Mouse (Mus musculus): Measurements from ENCODE around the gene Eapp. TPM values are rescaled to one million over a fixed set of nuclear protein-coding genes. Genes with fewer than 3 reads are reported as not detected.
"Not testable (repeated sequence)": the region's sequence is repeated elsewhere in the genome, so short reads cannot be mapped to it uniquely, and the experiment has no call there.

Gene Eapp
- polyA plus RNA-seq, 2 experiments = 19.5 to 64.3 TPM

- DNase-seq (ENCODE audit: low spot score) = no peak
- TF ChIP-seq POLR2A (IDR thresholded peaks at IDR 0.05; ENCODE audit: borderline replicate concordance, extremely low read depth, insufficient read depth, insufficient read length) = no peak
- no peak for ATAC-seq (ENCODE audit: low FRiP score, low read depth)
- Histone ChIP-seq H3K4me3 (replicated peaks; ENCODE audit: low read length) (no peak overlapping the region), H3K4me2 (replicated peaks; ENCODE audit: low read depth, low read length, severe bottlenecking) (no peak overlapping the region), H3K36me3 (ENCODE audit: control insufficient read depth, insufficient read depth, low read length) (peaks cover 42% of the 10 kb centered on the region), H3K27me3 (ENCODE audit: control insufficient read depth, insufficient read depth, low read length) (no peaks in the 10 kb centered on the region), H3K9me3 (ENCODE audit: control insufficient read depth, low read length) (no peaks in the 10 kb centered on the region), H3K4me1 (ENCODE audit: control insufficient read depth, insufficient read depth, low read length) (no peaks in the 10 kb centered on the region), H3K9ac (ENCODE audit: low read depth, low read length, severe bottlenecking) (no peak overlapping the region), H3K27ac (replicated peaks; ENCODE audit: low read depth, low read length) (no peak overlapping the region)
- 37% methylated on average over 1 of the region's 1 CpGs for WGBS
These were observed 12.5 kb downstream of the Eapp start for GRCm38 (mm10) chr12:54683182-54683581.

GRCm38 (mm10) chr12:54676709-54677108 is 19.0 kb downstream of the Eapp start:
- ATAC-seq (ENCODE audit: low FRiP score, low read depth) (no peak), DNase-seq (ENCODE audit: low spot score) (no peak)
- no peak overlapping the region for H3K27ac ChIP-seq (replicated peaks; ENCODE audit: low read depth, low read length)
- TF ChIP-seq POLR2A (IDR thresholded peaks at IDR 0.05; ENCODE audit: borderline replicate concordance, extremely low read depth, insufficient read depth, insufficient read length) = no peak
- H3K4me2 ChIP-seq (replicated peaks; ENCODE audit: low read depth, low read length, severe bottlenecking) = no peak overlapping the region
- no peaks in the 10 kb centered on the region for H3K9me3 ChIP-seq (ENCODE audit: control insufficient read depth, low read length)
- H3K4me1 ChIP-seq (ENCODE audit: control insufficient read depth, insufficient read depth, low read length) = no peaks in the 10 kb centered on the region
- H3K27me3 ChIP-seq (ENCODE audit: control insufficient read depth, insufficient read depth, low read length) = no peaks in the 10 kb centered on the region
- no peak overlapping the region for H3K9ac ChIP-seq (ENCODE audit: low read depth, low read length, severe bottlenecking)
- WGBS = 95% methylated on average over 9 of the region's 9 CpGs
- H3K36me3 ChIP-seq (ENCODE audit: control insufficient read depth, insufficient read depth, low read length) = peaks cover 58% of the 10 kb centered on the region
- no peak overlapping the region for H3K4me3 ChIP-seq (replicated peaks; ENCODE audit: low read length)

DNA sequence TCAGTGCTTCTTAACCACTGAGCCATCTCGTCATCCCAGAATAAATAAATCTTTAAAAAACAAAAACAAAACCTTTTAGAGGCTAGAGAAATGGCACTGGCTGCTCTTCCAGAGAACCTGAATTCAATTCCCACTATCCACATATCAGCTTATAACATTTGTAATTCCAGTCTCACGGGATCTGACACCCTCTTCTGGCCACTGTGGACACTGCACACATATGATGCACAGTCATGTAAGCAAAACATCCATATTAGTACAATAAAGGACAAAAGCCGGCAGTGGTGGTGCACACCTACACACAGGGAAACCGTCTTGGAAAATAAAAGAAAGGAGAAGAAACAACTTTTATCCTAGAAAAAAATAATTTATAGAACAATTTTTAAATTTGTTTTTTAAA is 20.3 kb downstream of the Eapp start:
- no peaks in the 10 kb centered on the region for H3K9me3 ChIP-seq (ENCODE audit: control insufficient read depth, low read length)
- WGBS = 94% methylated on average over 4 of the region's 4 CpGs
- no peak for ATAC-seq (ENCODE audit: low FRiP score, low read depth)
- H3K4me3 ChIP-seq (replicated peaks; ENCODE audit: low read length) = no peak overlapping the region
- H3K27me3 ChIP-seq (ENCODE audit: control insufficient read depth, insufficient read depth, low read length) = no peaks in the 10 kb centered on the region
- no peak overlapping the region for H3K9ac ChIP-seq (ENCODE audit: low read depth, low read length, severe bottlenecking)
- no peak overlapping the region for H3K4me2 ChIP-seq (replicated peaks; ENCODE audit: low read depth, low read length, severe bottlenecking)
- H3K4me1 ChIP-seq (ENCODE audit: control insufficient read depth, insufficient read depth, low read length) = no peaks in the 10 kb centered on the region
- TF ChIP-seq POLR2A (IDR thresholded peaks at IDR 0.05; ENCODE audit: borderline replicate concordance, extremely low read depth, insufficient read depth, insufficient read length) = no peak
- peaks cover 63% of the 10 kb centered on the region for H3K36me3 ChIP-seq (ENCODE audit: control insufficient read depth, insufficient read depth, low read length)
- no peak overlapping the region for H3K27ac ChIP-seq (replicated peaks; ENCODE audit: low read depth, low read length)
- no peak for DNase-seq (ENCODE audit: low spot score)

DNA sequence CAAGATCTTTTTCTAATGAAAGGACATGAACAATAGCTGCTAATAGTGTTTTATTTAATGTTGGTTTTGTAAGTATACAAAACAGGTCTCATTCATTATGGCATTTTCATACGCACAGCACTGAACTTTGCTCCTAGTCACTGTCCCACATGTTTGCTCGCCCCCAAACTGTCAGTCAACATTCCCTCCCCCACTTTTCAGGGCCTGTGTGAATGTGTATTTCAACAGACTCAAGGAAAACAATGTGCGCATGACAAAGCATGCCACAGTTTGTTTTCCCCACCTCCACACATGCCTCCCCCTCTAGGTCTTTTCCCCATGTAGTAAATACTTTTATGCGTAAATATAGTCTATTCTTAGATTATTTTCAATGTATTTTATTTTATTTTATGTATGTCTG is 24.4 kb downstream of the Eapp start:
- no peak for ATAC-seq (ENCODE audit: low FRiP score, low read depth)
- no peak overlapping the region for H3K4me2 ChIP-seq (replicated peaks; ENCODE audit: low read depth, low read length, severe bottlenecking)
- H3K4me3 ChIP-seq (replicated peaks; ENCODE audit: low read length) = no peak overlapping the region
- H3K27me3 ChIP-seq (ENCODE audit: control insufficient read depth, insufficient read depth, low read length) = no peaks in the 10 kb centered on the region
- no peak for TF ChIP-seq POLR2A (IDR thresholded peaks at IDR 0.05; ENCODE audit: borderline replicate concordance, extremely low read depth, insufficient read depth, insufficient read length)
- WGBS = 87% methylated on average over 4 of the region's 4 CpGs
- no peak overlapping the region for H3K27ac ChIP-seq (replicated peaks; ENCODE audit: low read depth, low read length)
- peaks cover 37% of the 10 kb centered on the region for H3K36me3 ChIP-seq (ENCODE audit: control insufficient read depth, insufficient read depth, low read length)
- H3K9me3 ChIP-seq (ENCODE audit: control insufficient read depth, low read length) = no peaks in the 10 kb centered on the region
- DNase-seq (ENCODE audit: low spot score) = no peak
- no peak overlapping the region for H3K9ac ChIP-seq (ENCODE audit: low read depth, low read length, severe bottlenecking)
- H3K4me1 ChIP-seq (ENCODE audit: control insufficient read depth, insufficient read depth, low read length) = no peaks in the 10 kb centered on the region

- no peaks in the 10 kb centered on the region for H3K27me3 ChIP-seq (ENCODE audit: control insufficient read depth, insufficient read depth, low read length)
- no peak overlapping the region for H3K9ac ChIP-seq (ENCODE audit: low read depth, low read length, severe bottlenecking)
- ATAC-seq (ENCODE audit: low FRiP score, low read depth) (no peak), DNase-seq (ENCODE audit: low spot score) (no peak)
- no peak for TF ChIP-seq POLR2A (IDR thresholded peaks at IDR 0.05; ENCODE audit: borderline replicate concordance, extremely low read depth, insufficient read depth, insufficient read length)
- no peaks in the 10 kb centered on the region for H3K4me1 ChIP-seq (ENCODE audit: control insufficient read depth, insufficient read depth, low read length)
- WGBS = 100% methylated on average over 1 of the region's 1 CpGs
- no peaks in the 10 kb centered on the region for H3K9me3 ChIP-seq (ENCODE audit: control insufficient read depth, low read length)
- H3K4me3 ChIP-seq (replicated peaks; ENCODE audit: low read length) = no peak overlapping the region
- H3K4me2 ChIP-seq (replicated peaks; ENCODE audit: low read depth, low read length, severe bottlenecking) = no peak overlapping the region
- peaks cover 22% of the 10 kb centered on the region for H3K36me3 ChIP-seq (ENCODE audit: control insufficient read depth, insufficient read depth, low read length)
- no peak overlapping the region for H3K27ac ChIP-seq (replicated peaks; ENCODE audit: low read depth, low read length)
These were observed 27.6 kb downstream of the Eapp start for GRCm38 (mm10) chr12:54668141-54668540.

GRCm38 (mm10) chr12:54665526-54665925 is 30.2 kb downstream of the Eapp start:
- no peak for ATAC-seq (ENCODE audit: low FRiP score, low read depth)
- Histone ChIP-seq H3K4me2 (replicated peaks; ENCODE audit: low read depth, low read length, severe bottlenecking) (no peak overlapping the region), H3K4me3 (replicated peaks; ENCODE audit: low read length) (no peak overlapping the region), H3K27ac (replicated peaks; ENCODE audit: low read depth, low read length) (no peak overlapping the region), H3K4me1 (ENCODE audit: control insufficient read depth, insufficient read depth, low read length) (no peaks in the 10 kb centered on the region), H3K9me3 (ENCODE audit: control insufficient read depth, low read length) (no peaks in the 10 kb centered on the region), H3K36me3 (ENCODE audit: control insufficient read depth, insufficient read depth, low read length) (no peaks in the 10 kb centered on the region; the same call in 1 of the 2 replicates), H3K9ac (ENCODE audit: low read depth, low read length, severe bottlenecking) (no peak overlapping the region), H3K27me3 (ENCODE audit: control insufficient read depth, insufficient read depth, low read length) (no peaks in the 10 kb centered on the region)
- 73% methylated on average over 6 of the region's 6 CpGs for WGBS
- DNase-seq (ENCODE audit: low spot score) = no peak
- TF ChIP-seq POLR2A (IDR thresholded peaks at IDR 0.05; ENCODE audit: borderline replicate concordance, extremely low read depth, insufficient read depth, insufficient read length) = no peak

GRCm38 (mm10) chr12:54661470-54661869 is 34.2 kb downstream of the Eapp start:
- not testable (repeated sequence) for DNase-seq (ENCODE audit: low spot score); H3K9me3 ChIP-seq (ENCODE audit: control insufficient read depth, low read length); H3K27ac ChIP-seq (replicated peaks; ENCODE audit: low read depth, low read length); H3K4me1 ChIP-seq (ENCODE audit: control insufficient read depth, insufficient read depth, low read length); H3K4me3 ChIP-seq (replicated peaks; ENCODE audit: low read length); H3K4me2 ChIP-seq (replicated peaks; ENCODE audit: low read depth, low read length, severe bottlenecking); H3K9ac ChIP-seq (ENCODE audit: low read depth, low read length, severe bottlenecking); H3K27me3 ChIP-seq (ENCODE audit: control insufficient read depth, insufficient read depth, low read length); ATAC-seq (ENCODE audit: low FRiP score, low read depth); H3K36me3 ChIP-seq (ENCODE audit: control insufficient read depth, insufficient read depth, low read length)
- 72% methylated on average over 5 of the region's 5 CpGs for whole genome bisulfite sequencing
